Mouse (Mus musculus) heart, adult 18-20 months (tissue): ENCODE data around the gene Cyp27a1. TPM values are rescaled to one million over a fixed set of nuclear protein-coding genes. Genes with fewer than 3 reads are reported as not detected.
A peak's percentile ranks its signal among the peaks of the same experiment; 100 is the strongest.

Experiments
- DNase-seq, 2 experiments: peaks; one replicate each; pipeline ENCODE4 v3.0.0; 2021 to 2022; ENCODE audit warnings: mixed read lengths in 1 of 2
- long read RNA-seq, 2 experiments: library from polyadenylated mRNA; stranded (forward); transcript quantifications; one replicate each; pipeline ENCODE4 v2.0.0; 2021
- total RNA-seq, 2 experiments: library from RNA; stranded (reverse); gene quantifications; 2 replicates each; pipeline ENCODE4 v1.2.3; 2021

Cyp27a1 gene
- total RNA-seq: 10 to 100 TPM; 11.0 to 15.5 TPM
- long read RNA-seq, experiment 1, transcript Cyp27a1-201 (9 exons, 1,892 nt): major isoform, 5 of 9 reads
- long read RNA-seq, experiment 1, partial matches to known transcripts: 2 of 9 reads
- long read RNA-seq, experiment 1, other reads (novel, unspliced or antisense): 2 of 9 reads
- long read RNA-seq, experiment 2, transcript Cyp27a1-201 (9 exons, 1,892 nt): major isoform, 6 of 11 reads
- long read RNA-seq, experiment 2, partial matches to known transcripts: 3 of 11 reads
- long read RNA-seq, experiment 2, other reads (novel, unspliced or antisense): 2 of 11 reads

GRCm38 (mm10) chr1:74713099-74713858 lies at the start of gene Cyp27a1:
Gene Cyp27a1 (plus strand): TSS chr1:74713574.
- DNase-seq: peak; percentile 90 to 94

GRCm38 (mm10) chr1:74665153-74665552 lies 48.2 kb upstream of the Cyp27a1 start:
- peak; percentile 24 to 25 for DNase-seq

DNA sequence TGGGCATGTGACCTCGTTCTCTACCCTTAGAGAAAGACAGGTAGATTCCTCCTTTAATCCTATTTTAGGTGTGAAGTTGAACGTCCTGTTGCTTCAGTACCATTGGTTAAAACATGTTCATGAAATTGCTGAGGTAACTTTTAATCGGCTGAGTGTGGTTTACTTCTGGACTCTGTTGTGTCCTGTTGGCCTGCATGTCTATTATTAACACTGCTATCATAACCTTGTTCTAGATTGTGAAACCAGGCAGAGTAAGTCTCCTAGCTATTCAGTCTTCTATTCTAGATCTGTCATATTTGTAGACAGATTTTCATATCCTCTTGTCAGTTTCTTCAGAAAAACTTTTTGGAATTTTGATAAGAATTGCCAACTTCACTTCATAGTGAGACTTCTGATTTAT lies 45.0 kb upstream of the Cyp27a1 start:
- no peak for DNase-seq

DNA sequence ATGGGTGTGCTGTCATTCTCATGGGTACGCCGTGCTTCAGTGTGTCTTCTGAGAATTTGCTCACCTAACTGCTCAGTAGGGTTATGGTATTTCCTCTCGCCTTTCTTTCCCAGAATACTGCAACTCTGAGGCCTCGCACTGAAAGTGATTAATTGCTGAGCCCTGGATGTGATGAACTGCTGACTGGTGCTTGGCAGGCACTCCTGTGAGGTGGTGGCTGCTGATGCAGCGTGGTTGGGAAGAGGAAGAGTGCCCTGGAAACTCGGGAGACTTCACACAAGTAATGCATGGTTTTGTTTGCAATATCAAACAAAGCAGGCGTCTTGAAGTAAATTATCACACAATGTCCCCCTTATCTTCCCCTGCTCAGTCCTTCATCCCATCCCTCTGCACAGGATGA lies 40.6 kb upstream of the Cyp27a1 start:
- peak in 1 of 2 experiments; percentile 20 for DNase-seq

- DNase-seq: no peak
These were observed 36.5 kb upstream of the Cyp27a1 start for GRCm38 (mm10) chr1:74676863-74677262.

GRCm38 (mm10) chr1:74677843-74678242 lies 35.5 kb upstream of the Cyp27a1 start:
- DNase-seq: no peak

DNA sequence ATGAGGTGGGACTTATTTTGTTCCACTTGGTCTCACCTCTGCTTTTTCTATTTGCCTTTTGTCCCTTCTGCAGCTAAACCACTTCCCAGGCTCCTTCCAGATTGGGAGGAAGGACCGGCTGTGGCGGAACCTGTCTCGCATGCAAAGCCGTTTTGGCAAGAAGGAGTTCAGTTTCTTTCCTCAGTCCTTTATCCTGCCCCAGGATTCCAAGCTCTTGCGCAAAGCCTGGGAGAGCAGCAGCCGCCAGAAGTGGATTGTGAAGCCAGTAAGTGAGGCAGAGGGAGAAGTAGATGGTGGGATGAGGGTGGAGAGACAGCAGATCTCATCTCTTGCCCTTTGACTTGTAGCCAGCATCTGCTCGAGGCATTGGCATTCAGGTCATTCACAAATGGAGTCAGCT lies 26.2 kb upstream of the Cyp27a1 start:
- DNase-seq: no peak

DNA sequence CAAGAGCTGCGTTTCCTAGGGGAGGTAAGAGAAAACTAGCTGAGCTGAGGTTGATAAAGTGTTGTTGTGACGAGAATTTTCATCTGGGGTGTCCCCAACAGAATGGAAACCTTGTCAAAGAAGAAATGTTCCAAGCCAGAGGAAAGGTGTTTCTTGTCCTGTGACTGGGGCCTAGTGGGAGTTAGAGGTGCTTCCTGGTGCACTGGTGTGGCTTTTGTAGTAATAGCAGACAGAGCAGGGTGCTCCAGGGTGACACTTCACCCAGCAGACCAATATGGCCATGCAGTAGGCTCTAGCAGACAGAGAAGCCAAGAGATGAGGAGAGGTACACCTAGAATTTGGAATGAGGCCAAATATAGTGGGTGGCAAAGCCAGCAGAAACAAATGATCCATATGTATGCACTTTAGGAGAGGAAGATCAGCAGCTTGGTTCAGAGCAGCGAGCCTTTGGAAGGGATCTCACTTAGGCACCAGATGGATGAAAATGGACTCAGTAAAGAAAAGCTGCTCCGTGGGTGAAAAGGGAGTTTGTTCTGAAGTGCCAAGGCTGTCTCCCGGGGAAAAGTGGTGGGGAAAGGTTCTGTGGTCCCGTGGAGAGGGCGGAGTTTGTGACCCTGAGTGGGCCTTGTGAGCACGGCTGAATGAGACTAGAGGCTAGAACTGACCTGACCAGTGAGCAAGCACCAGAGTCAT lies 19.3 kb upstream of the Cyp27a1 start:
- no peak for DNase-seq

DNA sequence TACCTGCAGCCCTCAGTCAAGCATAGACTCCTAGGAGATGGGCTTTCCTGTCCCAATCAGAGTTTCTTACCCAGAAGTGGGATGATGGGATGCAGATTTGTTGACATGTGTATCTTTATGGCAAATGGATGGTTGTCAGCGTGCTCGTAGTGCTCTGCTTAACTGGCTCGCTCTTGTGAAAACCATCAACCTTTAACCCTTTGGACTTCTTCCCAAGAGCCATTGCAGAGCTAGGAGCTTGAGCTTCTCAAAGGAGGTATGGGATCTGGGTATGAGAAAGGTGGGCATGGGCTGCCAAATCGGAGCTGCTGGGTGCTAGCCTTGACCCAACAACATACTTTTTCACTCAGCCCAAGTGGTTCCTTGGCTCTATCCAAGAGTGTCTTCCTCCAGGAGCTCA lies 17.5 kb upstream of the Cyp27a1 start:
- no peak for DNase-seq

DNA sequence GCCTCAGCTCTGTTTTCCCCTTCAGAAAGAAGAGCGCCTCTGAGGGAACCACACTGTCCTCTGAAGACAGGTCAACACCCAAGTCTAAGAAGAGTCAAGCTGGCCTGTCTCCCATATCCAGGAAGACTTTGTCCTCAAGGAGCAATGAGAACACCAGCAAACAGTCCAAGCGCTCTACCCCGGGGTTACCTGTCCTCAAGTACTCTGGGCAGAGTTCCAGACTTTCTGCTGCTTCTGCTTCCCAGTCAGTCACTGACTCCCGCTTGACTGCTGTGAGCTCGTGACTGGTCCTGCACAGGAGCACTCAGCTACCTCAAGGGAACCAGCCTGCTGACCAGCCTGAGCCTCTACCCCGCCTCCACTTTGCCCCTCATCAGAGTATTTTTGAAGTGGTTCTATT lies 16.0 kb upstream of the Cyp27a1 start:
- DNase-seq: peak in 1 of 2 experiments; percentile 9

- DNase-seq: peak; percentile 27 to 35
These were observed 15.0 kb upstream of the Cyp27a1 start for GRCm38 (mm10) chr1:74698353-74698752.

GRCm38 (mm10) chr1:74698791-74699190 lies 14.6 kb upstream of the Cyp27a1 start:
- DNase-seq: peak; percentile 60 to 76

- DNase-seq: no peak
These were observed 11.2 kb upstream of the Cyp27a1 start for GRCm38 (mm10) chr1:74702142-74702553.

DNA sequence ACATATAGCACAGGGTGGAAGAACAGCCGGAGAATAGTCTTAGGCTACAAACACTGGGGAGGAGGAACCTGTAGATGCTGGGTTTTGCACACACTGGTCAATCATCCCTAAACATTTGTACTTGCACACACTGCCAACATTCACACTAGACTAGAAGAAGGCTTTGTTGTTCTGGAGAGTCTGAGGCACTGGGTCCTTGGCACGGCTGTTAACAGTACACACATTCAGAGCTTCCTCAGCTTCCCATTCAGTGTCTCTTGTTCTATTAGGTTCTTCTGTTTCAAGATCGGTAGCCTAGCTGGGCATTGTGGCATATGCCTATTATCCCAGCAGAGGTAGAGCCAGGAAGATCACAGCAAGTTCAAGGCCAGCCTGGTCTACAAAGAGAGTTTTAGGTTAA lies 9.2 kb upstream of the Cyp27a1 start:
- no peak for DNase-seq

DNA sequence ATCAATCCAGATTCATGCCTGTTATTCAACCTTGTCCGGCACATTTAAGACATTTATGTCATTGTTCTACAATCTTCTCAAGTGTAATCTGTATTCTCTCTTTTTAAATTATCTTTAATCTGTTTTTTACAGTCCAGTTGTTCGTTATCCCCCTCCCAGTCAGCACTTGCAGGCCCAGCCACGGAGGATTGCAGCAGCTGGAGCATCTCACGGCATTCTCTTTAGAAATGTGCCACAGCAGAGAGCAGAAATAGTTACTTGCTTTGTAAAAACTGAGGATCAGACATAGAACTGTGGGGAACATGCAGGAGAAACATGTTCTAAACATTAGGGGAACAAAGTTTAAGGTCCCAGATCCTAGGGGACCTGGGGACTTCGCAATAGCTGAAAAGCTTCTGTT lies 8.4 kb upstream of the Cyp27a1 start:
- DNase-seq: peak; percentile 12 to 26

DNA sequence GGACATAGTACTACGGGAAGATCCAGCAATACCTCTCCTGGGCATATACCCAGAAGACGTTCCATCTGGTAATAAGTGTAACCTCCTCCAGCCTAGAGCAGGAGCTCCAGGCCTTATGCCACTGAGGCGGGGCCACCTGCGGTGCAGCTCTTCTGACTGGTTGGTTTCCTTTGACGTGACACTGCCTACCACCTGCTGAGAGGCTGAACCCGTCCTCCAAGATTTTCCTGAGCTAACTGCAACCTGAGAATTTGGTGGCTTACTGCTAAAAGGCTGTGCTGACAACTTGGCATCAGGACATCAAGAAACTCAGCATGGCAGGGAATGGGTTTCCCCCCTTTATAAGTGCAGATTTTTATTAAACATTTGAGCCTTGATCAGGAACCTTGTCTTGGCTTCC lies 3.8 kb upstream of the Cyp27a1 start:
- no peak for DNase-seq

DNA sequence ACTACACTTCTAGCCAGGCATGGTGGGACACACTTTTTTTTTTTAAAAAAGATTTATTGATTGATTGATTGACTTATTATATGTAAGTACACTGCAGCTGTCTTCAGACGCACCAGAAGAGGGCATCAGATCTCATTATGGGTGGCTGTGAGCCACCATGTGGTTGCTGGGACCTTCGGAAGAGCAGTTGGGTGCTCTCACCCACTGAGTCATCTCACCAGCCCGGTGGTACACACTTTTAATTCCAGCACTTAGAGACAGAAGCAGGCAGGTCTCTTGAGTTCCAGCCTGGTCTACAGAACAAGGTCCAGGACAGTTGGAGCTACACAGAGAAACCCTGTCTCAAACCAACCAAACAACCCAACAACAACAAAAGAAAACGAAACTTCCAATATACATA lies 1.3 kb upstream of the Cyp27a1 start:
- DNase-seq: peak in 1 of 2 experiments; percentile 20

DNA sequence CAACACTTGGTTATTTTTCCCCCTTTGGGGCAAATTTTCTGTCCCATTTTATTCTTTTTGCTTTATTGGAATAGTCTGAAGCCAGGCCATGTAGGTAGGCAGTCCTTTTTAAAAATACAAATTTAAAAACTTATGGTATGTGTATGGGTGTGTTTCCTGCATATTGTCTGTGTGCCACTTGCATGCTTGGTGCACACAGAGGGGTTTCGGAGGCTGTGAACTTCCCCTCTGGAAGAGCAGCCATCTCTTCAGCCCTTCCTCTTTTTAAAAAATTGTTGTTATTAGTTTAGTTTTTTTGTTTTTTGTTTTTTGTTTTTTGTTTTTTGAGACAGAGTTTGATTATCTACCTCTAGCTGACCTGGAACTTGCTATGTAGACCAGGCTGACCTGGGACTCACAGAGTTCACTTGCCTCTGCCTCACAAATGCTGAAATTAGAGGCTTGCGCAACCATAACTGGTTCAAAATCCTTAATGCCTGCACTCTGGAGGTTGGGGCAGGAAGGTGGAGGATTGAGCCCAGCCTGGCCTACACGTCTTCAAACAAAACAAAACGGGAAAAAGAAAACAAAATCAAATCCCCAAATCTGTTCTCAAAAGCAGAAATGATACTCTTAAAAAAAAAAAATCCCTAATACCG lies 794 bp upstream of the Cyp27a1 start:
- peak in 1 of 2 experiments; percentile 11 for DNase-seq

- peak; percentile 22 to 44 for DNase-seq
These were observed 721 bp downstream of the Cyp27a1 start for GRCm38 (mm10) chr1:74713859-74714730.

- DNase-seq: no peak
These were observed 1.6 kb downstream of the Cyp27a1 start for GRCm38 (mm10) chr1:74714967-74715366.

- peak; percentile 17 to 19 for DNase-seq
These were observed 2.1 kb downstream of the Cyp27a1 start for GRCm38 (mm10) chr1:74715468-74715867.
